Mouse (Mus musculus) lung, adult 2 months (tissue): ENCODE data around the gene Shc1. TPM values are rescaled to one million over a fixed set of nuclear protein-coding genes. Genes with fewer than 3 reads are reported as not detected.

Experiments
- DNase-seq: peaks from one replicate; pipeline ENCODE4 v3.0.0; 2022
- H3K4me1 ChIP-seq: fragments of 200-500 bp; 2 replicates; pipeline ENCODE4 v1.6.1; 2011; ENCODE audit warnings: low read length; ENCODE audit not compliant: control insufficient read depth, insufficient read depth
- H3K4me3 ChIP-seq: fragments of 200-500 bp; replicated peaks from 2 replicates; pipeline ENCODE3; 2011; ENCODE audit warnings: low read depth, mild to moderate bottlenecking, control low read depth, low read length; ENCODE audit errors: extremely low read depth
- CTCF ChIP-seq: fragments of 200-500 bp; IDR thresholded peaks from 2 replicates; pipeline ENCODE4 v1.5.1; 2011; ENCODE audit warnings: mild to moderate bottlenecking, low read length, control low read depth; ENCODE audit not compliant: insufficient read depth
- POLR2A ChIP-seq: fragments of 200-500 bp; IDR thresholded peaks from 2 replicates; pipeline ENCODE4 v1.6.1; 2011; ENCODE audit warnings: low read depth, mild to moderate bottlenecking, control low read depth, low read length, borderline replicate concordance; ENCODE audit errors: extremely low read depth
- WGBS: fragments of 180-500 bp; shearing (Covaris S2); methylation state at CpG from one replicate; pipeline ENCODE4 v1.1.7; 2018; 5-methylcytosine and 5-hydroxymethylcytosine counted together
- polyA plus RNA-seq: library from polyadenylated mRNA; depleted of rRNA; stranded (reverse); fragments of >200 nt; gene quantifications from 2 replicates; pipeline ENCODE4 v1.2.3, GENCODE M21; 2012

Shc1 gene
- polyA plus RNA-seq, 1 experiment, result 84.6 TPM

- 4% methylated on average over 16 of the region's 16 CpGs for WGBS
- TF ChIP-seq CTCF (no peak), POLR2A (peak; percentile 75; the same call in 1 of the 2 replicates)
- peak; percentile 76 for DNase-seq
Measured at GRCm38 (mm10) chr3:89436176-89437113, 18.2 kb downstream of the Shc1 start, which contains the start of gene Pbxip1. Gene Pbxip1, plus strand, starts transcription at chr3:89436706.

GRCm38 (mm10) chr3:89437269-89437668, 19.0 kb downstream of the Shc1 start:
- H3K4me3 ChIP-seq, result peak overlapping the region; percentile 50
- 16% methylated on average over 5 of the region's 5 CpGs for WGBS
- TF ChIP-seq POLR2A, result peak; percentile 8; the same call in 1 of the 2 replicates
- TF ChIP-seq CTCF, result no peak
- peak; percentile 29 for DNase-seq
- H3K4me1 ChIP-seq, result peaks cover 4% of the 10 kb centered on the region

More at GRCm38 (mm10) chr3:89436176-89437113, 18.2 kb downstream of the Shc1 start, which contains the start of gene Pbxip1:
- Histone ChIP-seq H3K4me1 (peaks cover 7% of the 10 kb centered on the region), H3K4me3 (peak within 1 kb of the TSS; percentile 89)

- Histone ChIP-seq H3K4me1 (peaks cover 4% of the 10 kb centered on the region), H3K4me3 (no peak overlapping the region)
- no peak for DNase-seq
- WGBS, result 82% methylated on average over 2 of the region's 2 CpGs
- TF ChIP-seq POLR2A (no peak), CTCF (no peak)
Measured at GRCm38 (mm10) chr3:89440691-89441090, 22.4 kb downstream of the Shc1 start.

GRCm38 (mm10) chr3:89448720-89449537, 30.7 kb downstream of the Shc1 start:
- DNase-seq, result no peak
- 44% methylated on average over 13 of the region's 13 CpGs for WGBS
- TF ChIP-seq POLR2A (no peak), CTCF (no peak)
- H3K4me3 ChIP-seq, result no peak overlapping the region
- H3K4me1 ChIP-seq, result peaks cover 3% of the 10 kb centered on the region; the same call in 1 of the 2 replicates

- peak; percentile 76 for DNase-seq
Measured at GRCm38 (mm10) chr3:89449541-89449940, 31.3 kb downstream of the Shc1 start.

GRCm38 (mm10) chr3:89451916-89452315, 33.7 kb downstream of the Shc1 start:
- H3K4me3 ChIP-seq, result no peak overlapping the region
- peak; percentile 28 for DNase-seq
- 95% methylated on average over 1 of the region's 1 CpGs for WGBS
- peaks cover 4% of the 10 kb centered on the region; the same call in 1 of the 2 replicates for H3K4me1 ChIP-seq
- TF ChIP-seq POLR2A, result no peak
- TF ChIP-seq CTCF, result no peak

More at GRCm38 (mm10) chr3:89449541-89449940, 31.3 kb downstream of the Shc1 start:
- Histone ChIP-seq H3K4me3 (no peak overlapping the region), H3K4me1 (peaks cover 3% of the 10 kb centered on the region; the same call in 1 of the 2 replicates)
- WGBS, result 41% methylated on average over 7 of the region's 7 CpGs
- TF ChIP-seq CTCF (peak; percentile 89), POLR2A (no peak; the same call in 1 of the 2 replicates)

GRCm38 (mm10) chr3:89454401-89455177, 36.3 kb downstream of the Shc1 start, which contains the start of gene Pmvk:
Gene Pmvk, plus strand, starts transcription at chr3:89454541.
- 60% methylated on average over 10 of the region's 10 CpGs for WGBS
- DNase-seq, result no peak

GRCm38 (mm10) chr3:89455786-89456285, 37.6 kb downstream of the Shc1 start:
- DNase-seq, result no peak
- Histone ChIP-seq H3K4me1 (0 out of 2 replicates have a peak, but pooled peaks cover 5% of the 10 kb centered on the region), H3K4me3 (no peak overlapping the region)
- TF ChIP-seq CTCF, result no peak
- 57% methylated on average over 1 of the region's 1 CpGs for WGBS

More at GRCm38 (mm10) chr3:89454401-89455177, 36.3 kb downstream of the Shc1 start, which contains the start of gene Pmvk:
- H3K4me1 ChIP-seq, result 0 out of 2 replicates have a peak, but pooled peaks cover 5% of the 10 kb centered on the region
- no peak within 1 kb of the TSS for H3K4me3 ChIP-seq
- TF ChIP-seq POLR2A, result no peak
- no peak for TF ChIP-seq CTCF
